Mouse (Mus musculus) thymus, postnatal 14 days (tissue): ENCODE results near the gene Invs.

ENCODE experiments used
- DNase-seq: peaks from one replicate; pipeline ENCODE4 v3.0.0; 2021

Invs gene

GRCm38 (mm10) chr4:48279498-48280134 is at the start of gene Invs, which contains the start of gene Erp44:
Gene Invs, plus strand, starts transcription at chr4:48279760.
Gene Erp44, minus strand, starts transcription at chr4:48279558.
- DNase-seq, result peak; percentile 93

GRCm38 (mm10) chr4:48236721-48237120 is 42.8 kb upstream of the Invs start:
- DNase-seq, result no peak

- DNase-seq, result no peak
Measured at GRCm38 (mm10) chr4:48239046-48239445, 40.5 kb upstream of the Invs start.

- DNase-seq, result no peak
Measured at GRCm38 (mm10) chr4:48242482-48242881, 37.1 kb upstream of the Invs start.

GRCm38 (mm10) chr4:48243737-48244136 is 35.8 kb upstream of the Invs start:
- no peak for DNase-seq

GRCm38 (mm10) chr4:48244280-48244679 is 35.3 kb upstream of the Invs start:
- no peak for DNase-seq

GRCm38 (mm10) chr4:48253266-48253665 is 26.3 kb upstream of the Invs start:
- DNase-seq, result no peak

GRCm38 (mm10) chr4:48258045-48258444 is 21.5 kb upstream of the Invs start:
- DNase-seq, result no peak

GRCm38 (mm10) chr4:48267683-48268082 is 11.9 kb upstream of the Invs start:
- no peak for DNase-seq

- no peak for DNase-seq
Measured at GRCm38 (mm10) chr4:48268127-48268526, 11.4 kb upstream of the Invs start.

- DNase-seq, result no peak
Measured at GRCm38 (mm10) chr4:48270532-48270931, 9.0 kb upstream of the Invs start.

- no peak for DNase-seq
Measured at GRCm38 (mm10) chr4:48271838-48272237, 7.7 kb upstream of the Invs start.

GRCm38 (mm10) chr4:48273119-48273829 is 6.3 kb upstream of the Invs start:
- DNase-seq, result no peak

GRCm38 (mm10) chr4:48275736-48276135 is 3.8 kb upstream of the Invs start:
- no peak for DNase-seq

- DNase-seq, result no peak
Measured at GRCm38 (mm10) chr4:48277011-48277410, 2.5 kb upstream of the Invs start.

- DNase-seq, result no peak
Measured at GRCm38 (mm10) chr4:48278757-48279497, 633 bp upstream of the Invs start.

- no peak for DNase-seq
Measured at GRCm38 (mm10) chr4:48281121-48281520, 1.6 kb downstream of the Invs start.

GRCm38 (mm10) chr4:48287086-48287757 is 7.7 kb downstream of the Invs start:
- DNase-seq, result no peak

- DNase-seq, result no peak
Measured at GRCm38 (mm10) chr4:48314814-48315213, 35.3 kb downstream of the Invs start.

GRCm38 (mm10) chr4:48316036-48316435 is 36.5 kb downstream of the Invs start:
- no peak for DNase-seq

GRCm38 (mm10) chr4:48321276-48321675 is 41.7 kb downstream of the Invs start:
- DNase-seq, result no peak

- DNase-seq, result no peak
Measured at GRCm38 (mm10) chr4:48322095-48322494, 42.5 kb downstream of the Invs start.

GRCm38 (mm10) chr4:48327192-48327591 is 47.6 kb downstream of the Invs start:
- no peak for DNase-seq
